Mouse (Mus musculus) heart, embryonic 14.5 days (tissue): ENCODE data around the gene Cyp4x1. TPM values are rescaled to one million over a fixed set of nuclear protein-coding genes. Genes with fewer than 3 reads are reported as not detected.

Experiments used
- ATAC-seq: fragments of 200-750 bp; cut with Nextera tagmentation; 2 replicates; pipeline ENCODE4 v1.8.0; 2017; ENCODE audit warnings: low read depth, moderate TSS enrichment; ENCODE audit not compliant: insufficient number of reproducible peaks, insufficient read depth, low FRiP score
- H3K27ac ChIP-seq, 2 experiments: fragments of 200-500 bp in 1 of 2; fragments of 300-500 bp in 1 of 2; sonication (generic) in 1 of 2; replicated peaks in 1 of 2; 2 replicates each; pipeline ENCODE4 v1.5.1; 2012 to 2014; ENCODE audit warnings: low read depth in 2 of 2, low read length in 2 of 2, control low read depth in 1 of 2, mild to moderate bottlenecking in 1 of 2, mixed read lengths in 1 of 2; ENCODE audit not compliant: control insufficient read depth in 1 of 2, insufficient read depth in 1 of 2
- H3K27me3 ChIP-seq: fragments of 300-500 bp; sonication (generic); 2 replicates; pipeline ENCODE4 v1.6.1; 2014; ENCODE audit warnings: mild to moderate bottlenecking, low read length, control low read depth; ENCODE audit not compliant: control insufficient read depth, insufficient read depth
- H3K36me3 ChIP-seq: fragments of 300-500 bp; sonication (generic); 2 replicates; pipeline ENCODE4 v1.6.1; 2014; ENCODE audit warnings: mild to moderate bottlenecking, control low read depth, low read length, mixed read lengths; ENCODE audit not compliant: control insufficient read depth, insufficient read depth
- H3K4me1 ChIP-seq, 2 experiments: fragments of 200-500 bp in 1 of 2; fragments of 300-500 bp in 1 of 2; sonication (generic) in 1 of 2; 2 replicates each; pipeline ENCODE4 v1.6.1; 2012 to 2014; ENCODE audit warnings: low read length in 2 of 2, control low read depth in 1 of 2, mixed read lengths in 1 of 2; ENCODE audit not compliant: control insufficient read depth in 2 of 2, insufficient read depth in 2 of 2
- H3K4me2 ChIP-seq: fragments of 300-500 bp; sonication (generic); 2 replicates; pipeline ENCODE4 v1.6.1; 2014; ENCODE audit warnings: mild to moderate bottlenecking, low read length
- H3K4me3 ChIP-seq, 2 experiments: fragments of 200-500 bp in 1 of 2; fragments of 300-500 bp in 1 of 2; sonication (generic) in 1 of 2; 2 replicates each; pipeline ENCODE4 v1.5.1; 2012 to 2014; ENCODE audit warnings: low read length in 2 of 2, mild to moderate bottlenecking in 2 of 2, control low read depth in 1 of 2, low read depth in 1 of 2, moderate library complexity in 1 of 2; ENCODE audit not compliant: control insufficient read depth in 1 of 2, insufficient read depth in 1 of 2
- H3K9ac ChIP-seq: fragments of 300-500 bp; sonication (generic); 2 replicates; pipeline ENCODE4 v1.6.1; 2014; ENCODE audit warnings: mild to moderate bottlenecking, low read length
- H3K9me3 ChIP-seq: fragments of 300-500 bp; sonication (generic); 2 replicates; pipeline ENCODE4 v1.6.1; 2016; ENCODE audit warnings: low read length, control low read depth; ENCODE audit not compliant: control insufficient read depth
- WGBS: fragments of 180-500 bp; shearing (Covaris S2); extraction: QIAGEN DNeasy Blood & Tissue Kit; methylation state at CpG from one replicate; pipeline ENCODE4 v1.1.7; 2014; 5-methylcytosine and 5-hydroxymethylcytosine counted together
- polyA plus RNA-seq: library from polyadenylated mRNA; unstranded; fragments of >200 nt; fragmentation: Nextera tagmentation; extraction: Ambion mirVana; gene quantifications from 2 replicates; pipeline ENCODE4 v1.2.1, GENCODE M21; 2014

Cyp4x1 gene
- polyA plus RNA-seq, 1 experiment from 2014 or later: not detected

DNA sequence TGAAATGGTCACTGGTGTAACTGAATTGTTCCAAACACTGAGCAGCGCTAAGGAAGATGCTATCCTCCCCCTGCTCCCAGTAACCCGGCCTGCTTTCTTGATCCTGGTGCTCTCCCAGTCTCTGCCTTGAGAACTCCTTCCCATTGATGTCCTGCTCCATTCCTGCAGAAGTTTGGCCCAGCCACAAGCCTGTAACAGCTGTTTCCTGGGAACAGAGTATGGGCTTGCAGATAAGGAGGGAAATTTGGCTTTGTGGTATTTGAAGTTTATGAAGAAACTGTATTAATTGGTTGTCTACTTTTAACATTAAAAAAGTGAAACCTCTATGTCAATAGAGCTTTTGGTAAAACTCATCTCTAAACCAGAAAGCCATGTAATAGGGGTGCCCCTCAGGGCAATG, 10.6 kb downstream of the Cyp4x1 start:
- WGBS: 50% methylated on average over 2 of the region's 2 CpGs
- H3K4me1 ChIP-seq: no peaks in the 10 kb centered on the region
- no peaks in the 10 kb centered on the region for H3K36me3 ChIP-seq
- H3K4me3 ChIP-seq: no peak overlapping the region
- no peak overlapping the region for H3K27ac ChIP-seq
- no peaks in the 10 kb centered on the region for H3K27me3 ChIP-seq
- no peaks in the 10 kb centered on the region for H3K9me3 ChIP-seq
- no peak overlapping the region for H3K4me2 ChIP-seq
- no peak overlapping the region for H3K9ac ChIP-seq
- ATAC-seq: no peak

DNA sequence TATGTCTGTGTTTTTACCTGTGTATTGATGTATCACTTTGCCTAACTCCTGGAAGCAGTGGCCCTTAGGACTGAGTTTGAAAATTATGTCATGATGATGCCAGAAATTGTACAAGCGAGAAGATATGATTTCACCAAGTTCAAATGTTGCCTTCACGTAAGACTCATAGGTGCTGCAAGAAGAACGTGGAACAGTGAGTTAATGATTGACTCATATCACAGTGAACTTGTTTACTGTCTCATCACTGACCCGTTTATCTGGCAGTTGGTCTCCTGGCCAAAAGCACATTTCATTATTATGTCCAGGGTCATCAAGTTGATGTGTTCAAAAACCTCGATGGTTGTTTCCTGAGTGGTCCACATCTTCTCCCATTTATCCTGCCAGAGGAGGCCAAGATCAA, 12.5 kb downstream of the Cyp4x1 start:
- Histone ChIP-seq H3K9me3 (no peaks in the 10 kb centered on the region), H3K27ac (no peak overlapping the region), H3K4me3 (no peak overlapping the region), H3K36me3 (no peaks in the 10 kb centered on the region), H3K27me3 (no peaks in the 10 kb centered on the region), H3K4me2 (no peak overlapping the region), H3K9ac (no peak overlapping the region), H3K4me1 (no peaks in the 10 kb centered on the region)
- WGBS: 69% methylated on average over 5 of the region's 5 CpGs
- no peak for ATAC-seq

DNA sequence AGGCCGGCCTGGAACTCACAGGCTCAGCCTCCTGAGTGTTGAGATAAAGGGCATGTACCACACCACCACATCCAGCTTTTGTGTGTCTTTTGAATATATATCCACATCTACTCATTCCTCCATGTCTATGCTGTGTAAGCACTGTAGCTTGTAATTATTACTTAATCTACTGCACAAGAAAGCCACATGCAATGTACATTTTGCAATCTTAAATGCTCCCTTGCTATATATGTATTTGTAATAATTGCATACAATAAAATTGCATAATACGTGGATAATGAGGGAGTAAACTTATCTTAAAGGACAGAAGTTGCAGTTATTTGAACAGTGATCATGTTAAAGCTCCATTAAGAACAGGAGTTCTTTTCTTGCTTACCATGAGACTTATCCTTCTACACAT, 12.9 kb downstream of the Cyp4x1 start:
- Histone ChIP-seq H3K36me3 (no peaks in the 10 kb centered on the region), H3K27ac (no peak overlapping the region), H3K27me3 (no peaks in the 10 kb centered on the region), H3K9ac (no peak overlapping the region), H3K4me2 (no peak overlapping the region), H3K9me3 (no peaks in the 10 kb centered on the region), H3K4me3 (no peak overlapping the region), H3K4me1 (no peaks in the 10 kb centered on the region)
- no peak for ATAC-seq
- WGBS: 66% methylated on average over 2 of the region's 2 CpGs

DNA sequence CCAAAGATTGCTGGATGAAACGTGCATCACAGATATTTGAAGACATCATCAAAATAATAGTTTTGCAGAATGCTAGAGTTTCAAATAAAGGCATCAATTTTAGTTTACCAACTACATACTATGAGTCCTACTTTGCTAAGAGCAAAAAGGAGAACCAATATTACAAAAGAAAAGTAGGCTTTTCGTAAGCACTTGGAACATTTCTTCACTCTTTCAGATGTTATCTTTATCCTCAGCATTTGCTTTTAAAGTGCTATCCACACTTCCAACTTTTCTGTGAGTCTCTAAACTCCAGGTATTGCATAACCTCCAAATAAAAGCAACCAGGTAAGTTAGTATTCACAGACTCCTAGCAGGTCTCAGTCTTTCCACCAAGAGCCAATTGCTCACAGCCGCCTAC, 14.4 kb downstream of the Cyp4x1 start:
- H3K9me3 ChIP-seq: no peaks in the 10 kb centered on the region
- H3K9ac ChIP-seq: no peak overlapping the region
- H3K36me3 ChIP-seq: no peaks in the 10 kb centered on the region
- no peak overlapping the region for H3K27ac ChIP-seq
- 72% methylated on average over 3 of the region's 3 CpGs for WGBS
- H3K27me3 ChIP-seq: no peaks in the 10 kb centered on the region
- H3K4me2 ChIP-seq: no peak overlapping the region
- H3K4me1 ChIP-seq: no peaks in the 10 kb centered on the region
- ATAC-seq: no peak
- no peak overlapping the region for H3K4me3 ChIP-seq

DNA sequence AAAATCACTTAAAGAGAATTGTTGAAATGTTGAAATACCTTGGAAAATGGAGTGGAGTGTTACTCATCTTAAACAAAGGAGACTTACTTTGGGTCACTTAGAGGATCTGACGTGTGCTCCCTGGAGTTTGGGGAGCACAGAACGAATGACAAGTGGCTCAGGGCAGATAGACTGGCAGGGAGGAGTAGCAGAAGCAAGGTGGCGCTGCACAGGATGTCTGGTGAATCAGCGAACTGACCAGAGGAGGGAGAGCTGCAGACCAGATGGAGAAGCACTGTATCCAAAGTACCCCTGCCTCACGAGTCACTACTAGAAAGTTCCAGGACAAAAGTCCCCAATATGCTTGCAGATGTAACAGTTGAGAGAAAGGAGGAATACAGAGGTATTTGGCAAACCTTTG, 20.8 kb downstream of the Cyp4x1 start:
- Histone ChIP-seq H3K9me3 (no peaks in the 10 kb centered on the region), H3K27me3 (no peaks in the 10 kb centered on the region), H3K9ac (no peak overlapping the region), H3K4me3 (no peak overlapping the region), H3K4me2 (no peak overlapping the region), H3K27ac (no peak overlapping the region), H3K4me1 (no peaks in the 10 kb centered on the region), H3K36me3 (no peaks in the 10 kb centered on the region)
- no peak for ATAC-seq
- 20% methylated on average over 5 of the region's 5 CpGs for WGBS

DNA sequence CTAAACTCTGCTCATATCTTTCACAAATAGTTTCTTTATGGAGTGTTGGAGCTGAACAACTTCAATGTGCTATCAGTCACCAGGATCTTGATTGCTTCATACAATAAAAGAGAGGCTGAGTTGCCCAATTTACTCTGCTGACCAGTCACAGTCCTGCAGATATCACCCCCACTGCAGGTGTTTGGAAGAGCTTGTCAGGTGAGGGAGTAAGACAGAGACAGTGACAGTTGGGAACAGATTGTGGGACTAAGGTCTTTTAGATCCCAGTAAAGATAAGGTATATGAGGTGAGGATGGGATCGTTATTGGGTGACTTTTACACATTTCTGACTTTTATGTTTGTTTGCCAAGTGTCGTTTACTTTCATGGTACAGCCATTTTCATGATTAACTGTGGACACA, 22.9 kb downstream of the Cyp4x1 start:
- H3K9ac ChIP-seq: no peak overlapping the region
- WGBS: 58% methylated on average over 2 of the region's 2 CpGs
- no peak overlapping the region for H3K4me3 ChIP-seq

DNA sequence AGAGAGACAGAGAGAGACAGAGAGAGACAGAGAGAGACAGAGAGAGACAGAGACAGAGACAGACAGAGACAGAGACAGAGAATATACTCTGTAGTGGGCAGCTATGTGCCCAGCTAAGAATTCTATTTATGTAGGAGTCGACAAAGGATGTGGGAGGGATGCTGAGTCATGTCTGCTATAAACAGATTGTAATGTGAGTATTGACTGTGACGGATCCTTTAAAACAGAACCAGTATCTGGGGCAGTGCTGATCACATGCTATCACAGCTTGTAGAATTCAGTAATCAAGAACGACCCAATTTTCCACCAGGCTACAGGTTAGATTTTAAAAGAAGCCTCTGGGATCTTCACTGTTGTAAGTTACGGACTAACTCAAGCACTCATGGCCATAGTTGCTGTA, 30.6 kb downstream of the Cyp4x1 start:
- no peaks in the 10 kb centered on the region for H3K4me1 ChIP-seq
- H3K4me2 ChIP-seq: no peak overlapping the region
- 41% methylated on average over 4 of the region's 4 CpGs for WGBS
- H3K9ac ChIP-seq: no peak overlapping the region
- no peaks in the 10 kb centered on the region for H3K36me3 ChIP-seq
- H3K27me3 ChIP-seq: no peaks in the 10 kb centered on the region
- ATAC-seq: no peak
- no peak overlapping the region for H3K4me3 ChIP-seq
- H3K9me3 ChIP-seq: no peaks in the 10 kb centered on the region
- no peak overlapping the region for H3K27ac ChIP-seq

More for the DNA sequence above, 22.9 kb downstream of the Cyp4x1 start:
- no peak overlapping the region for H3K4me2 ChIP-seq
- no peaks in the 10 kb centered on the region for H3K36me3 ChIP-seq
- no peak for ATAC-seq
- no peaks in the 10 kb centered on the region for H3K27me3 ChIP-seq
- no peaks in the 10 kb centered on the region for H3K4me1 ChIP-seq
- H3K27ac ChIP-seq: no peak overlapping the region
- H3K9me3 ChIP-seq: no peaks in the 10 kb centered on the region

DNA sequence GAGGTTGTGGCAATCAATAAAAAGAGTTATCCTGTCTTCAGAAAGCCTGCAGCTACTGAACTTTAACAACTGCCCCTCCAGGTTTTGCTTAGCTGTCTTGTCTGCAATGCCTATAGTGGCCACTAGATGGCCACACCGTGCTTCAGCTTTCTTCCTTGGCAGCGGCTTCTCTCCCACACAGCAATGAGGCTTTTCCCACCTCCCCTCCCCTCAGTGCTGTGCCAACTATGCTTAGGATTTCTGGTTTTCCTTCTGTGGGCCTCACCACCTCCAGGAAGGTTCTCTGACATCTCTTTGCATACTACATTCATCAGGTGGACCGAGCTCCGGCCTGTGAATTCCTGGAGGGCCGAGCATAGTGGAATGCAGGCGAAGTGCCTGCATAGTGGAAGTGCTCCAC, 32.4 kb downstream of the Cyp4x1 start:
- Histone ChIP-seq H3K4me3 (no peak overlapping the region), H3K27ac (no peak overlapping the region), H3K27me3 (peaks cover 3% of the 10 kb centered on the region; the same call in 1 of the 2 replicates), H3K4me2 (0 out of 2 replicates have a peak overlapping the region, but pooled peaks have one; percentile 34), H3K4me1 (peaks cover 4 to 5% of the 10 kb centered on the region in 2 experiments; a peak in 3 of 4 replicates), H3K9me3 (no peaks in the 10 kb centered on the region), H3K9ac (no peak overlapping the region), H3K36me3 (no peaks in the 10 kb centered on the region)
- 25% methylated on average over 6 of the region's 6 CpGs for WGBS
- peak; percentile 52; the same call in 1 of the 2 replicates for ATAC-seq
